Mouse (Mus musculus) cerebellum, adult (tissue): ENCODE measurements at regions not wholly inside any gene's neighbourhood (a gene's known extent, or its start where the extent isn't known, plus 50 kb on each side); places are given as distances from the start of the nearest gene placed in this dataset.

Experiments used
- ATAC-seq: cut with Nextera tagmentation; 2 replicates; pipeline ENCODE4 v1.9.2; 2017; ENCODE audit warnings: mild to moderate bottlenecking, moderate library complexity, mixed read lengths; ENCODE audit not compliant: insufficient number of reproducible peaks, low FRiP score, low TSS enrichment

- ATAC-seq = peak; percentile 15; the same call in 1 of the 2 replicates
Measured at GRCm38 (mm10) chr3:27815201-27815695, 80.9 kb downstream of the Tmem212 start.

GRCm38 (mm10) chr3:27804271-27804670 is 91.9 kb downstream of the Tmem212 start:
- ATAC-seq = no peak

GRCm38 (mm10) chr3:27791633-27791951 is 80.5 kb upstream of the Fndc3b start:
- ATAC-seq = no peak

- no peak for ATAC-seq
Measured at GRCm38 (mm10) chr3:27790932-27791632, 80.0 kb upstream of the Fndc3b start.

GRCm38 (mm10) chr3:27783926-27784325 is 72.8 kb upstream of the Fndc3b start:
- no peak for ATAC-seq

GRCm38 (mm10) chr3:27783476-27783875 is 72.4 kb upstream of the Fndc3b start:
- ATAC-seq = no peak

GRCm38 (mm10) chr3:27782056-27782765 is 71.1 kb upstream of the Fndc3b start:
- ATAC-seq = no peak

- no peak for ATAC-seq
Measured at GRCm38 (mm10) chr3:27779892-27780291, 68.8 kb upstream of the Fndc3b start.

GRCm38 (mm10) chr3:27777751-27778150 is 66.6 kb upstream of the Fndc3b start:
- no peak for ATAC-seq

GRCm38 (mm10) chr3:27773176-27773575 is 62.1 kb upstream of the Fndc3b start:
- ATAC-seq = no peak

GRCm38 (mm10) chr3:27769438-27769837 is 58.3 kb upstream of the Fndc3b start:
- ATAC-seq = no peak

GRCm38 (mm10) chr3:27767188-27767587 is 56.1 kb upstream of the Fndc3b start:
- ATAC-seq = no peak

GRCm38 (mm10) chr3:27766421-27766820 is 55.3 kb upstream of the Fndc3b start:
- ATAC-seq = no peak

- no peak for ATAC-seq
Measured at GRCm38 (mm10) chr3:27765929-27766328, 54.8 kb upstream of the Fndc3b start.

- no peak for ATAC-seq
Measured at GRCm38 (mm10) chr3:27764556-27764955, 53.4 kb upstream of the Fndc3b start.

- no peak for ATAC-seq
Measured at GRCm38 (mm10) chr3:27761031-27761430, 49.9 kb upstream of the Fndc3b start.
